Mouse (Mus musculus) lung, adult 2 months (tissue): ENCODE data around the gene Glo1.

Experiments
- CTCF ChIP-seq: fragments of 200-500 bp; IDR thresholded peaks from 2 replicates; pipeline ENCODE4 v1.5.1; 2011; ENCODE audit warnings: mild to moderate bottlenecking, low read length, control low read depth; ENCODE audit not compliant: insufficient read depth
- POLR2A ChIP-seq: fragments of 200-500 bp; IDR thresholded peaks from 2 replicates; pipeline ENCODE4 v1.6.1; 2011; ENCODE audit warnings: low read depth, mild to moderate bottlenecking, control low read depth, low read length, borderline replicate concordance; ENCODE audit errors: extremely low read depth

DNA sequence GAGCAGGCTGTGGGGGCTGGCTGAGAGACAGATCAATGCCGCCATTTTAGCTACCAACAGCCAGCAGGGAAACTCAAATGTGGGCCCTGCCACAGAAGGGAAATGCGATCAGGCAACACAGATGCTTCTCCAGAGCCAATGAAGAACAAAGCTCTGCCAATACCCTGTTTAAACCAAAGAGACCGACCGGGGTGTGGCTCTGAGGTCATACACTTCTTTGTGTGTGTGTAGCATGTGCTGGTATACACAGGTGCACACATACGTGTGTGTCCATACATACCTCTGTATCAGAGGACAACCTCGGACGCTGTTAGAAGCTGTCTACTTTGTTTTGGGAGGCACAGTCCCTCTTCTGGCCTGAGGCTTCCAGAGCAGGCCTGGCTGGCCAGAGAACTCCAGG lies 19.3 kb downstream of the Glo1 start:
- TF ChIP-seq CTCF = no peak
- no peak for TF ChIP-seq POLR2A
